Mouse (Mus musculus): Measurements from ENCODE around the gene Olfr126.

GRCm38 (mm10) chr17:37863901-37864300, 16.6 kb downstream of the Olfr126 start:
- TF ChIP-seq GATA1 (IDR thresholded peaks at IDR 0.05; ENCODE audit: borderline replicate concordance, low read length) (no peak), FLI1 (IDR thresholded peaks at IDR 0.05; ENCODE audit: low read length) (no peak)

Data from megakaryocyte, embryonic 14.5 days (primary cell).